Mouse (Mus musculus) layer of hippocampus, adult 6 months (tissue): Measurements from ENCODE around the gene Gm45234. TPM values are rescaled to one million over a fixed set of nuclear protein-coding genes. Genes with fewer than 3 reads are reported as not detected.

Experiments used
- long read RNA-seq, 2 experiments: library from polyadenylated mRNA; unstranded; transcript quantifications; one replicate each; pipeline ENCODE4 v2.0.0; 2019 to 2020
- microRNA-seq: library from miRNA; unstranded; fragments of <30 nt; microRNA quantifications from one replicate; pipeline ENCODE4 v1.2.0, GENCODE M21; 2020
- polyA plus RNA-seq: library from polyadenylated mRNA; unstranded; fragments of <200 nt; fragmentation: Nextera tagmentation; gene quantifications from 2 replicates; pipeline ENCODE4 v1.2.3, GENCODE M21; 2021

The Gm45234 gene
- polyA plus RNA-seq = 0.06 TPM in 1 of 2 replicates, not detected in the other
- long read RNA-seq, experiment 1 = 0 reads
- long read RNA-seq, experiment 2 = 0 reads

GRCm38 (mm10) chr6:124755831-124756595, at the start of gene Gm45234, which contains the start of gene Atn1:
Gene Gm45234, minus strand, starts transcription at chr6:124756021.
Gene Atn1, minus strand, starts transcription at chr6:124756524.

GRCm38 (mm10) chr6:124779222-124779983, 23.6 kb upstream of the Gm45234 start, which contains the start of gene Lrrc23:
Gene Lrrc23, minus strand, starts transcription at chr6:124779727.

GRCm38 (mm10) chr6:124769101-124769765, 13.4 kb upstream of the Gm45234 start, which contains the start of gene Eno2:
Gene Eno2, minus strand, starts transcription at chr6:124769673.

GRCm38 (mm10) chr6:124740888-124741761, 14.7 kb downstream of the Gm45234 start, which contains the start of gene Grcc10:
Gene Grcc10, minus strand, starts transcription at chr6:124741374.

GRCm38 (mm10) chr6:124738511-124739023, 17.3 kb downstream of the Gm45234 start, which contains the start of gene Ptpn6:
Gene Ptpn6, minus strand, starts transcription at chr6:124738714.

GRCm38 (mm10) chr6:124711824-124712782, 43.7 kb downstream of the Gm45234 start, which contains the start of the genes Emg1 and Phb2:
Gene Emg1, minus strand, starts transcription at chr6:124712178.
Gene Phb2, plus strand, starts transcription at chr6:124712336.

Small RNA genes within 50 kb of the gene (microRNA-seq; reads per million reads assigned to microRNA genes)
- gene Mir141 (14.8 reads per million, percentile 37 among the genes with 10 or more reads in this experiment), gene Mir200c (163 reads per million, percentile 63 among the genes with 10 or more reads in this experiment)

Other genes with a start within 250 kb of the Gm45234 start
- 1.6 and 1.9 TPM in 2 replicates for gene C1ra, start 243.6 kb downstream of the Gm45234 start, polyA plus RNA-seq
- gene C1s1, start 213.7 kb downstream of the Gm45234 start, polyA plus RNA-seq = 0.19 and 0.45 TPM in 2 replicates
- not detected in 2 replicates for gene C1rb, start 185.7 kb downstream of the Gm45234 start, polyA plus RNA-seq
- gene C1s2, start 119.9 kb downstream of the Gm45234 start, polyA plus RNA-seq = 0.05 TPM in 1 of 2 replicates, not detected in the other
- 20.8 and 21.3 TPM in 2 replicates for gene Lpcat3, start 93.0 kb downstream of the Gm45234 start, polyA plus RNA-seq
- gene Emg1, start 43.8 kb downstream of the Gm45234 start, polyA plus RNA-seq = 101 and 108 TPM in 2 replicates
- 140 and 157 TPM in 2 replicates for gene Phb2, start 43.7 kb downstream of the Gm45234 start, polyA plus RNA-seq
- 4.1 and 4.6 TPM in 2 replicates for gene Ptpn6, start 17.3 kb downstream of the Gm45234 start, polyA plus RNA-seq
- gene Grcc10, start 14.6 kb downstream of the Gm45234 start, polyA plus RNA-seq = 1,248 and 1,281 TPM in 2 replicates
- gene Atn1, start 503 bp upstream of the Gm45234 start, polyA plus RNA-seq = 14.3 and 15.6 TPM in 2 replicates
- 599 and 862 TPM in 2 replicates for gene Eno2, start 13.7 kb upstream of the Gm45234 start, polyA plus RNA-seq
- 4.3 and 6.1 TPM in 2 replicates for gene Lrrc23, start 23.7 kb upstream of the Gm45234 start, polyA plus RNA-seq
- 5.4 and 5.5 TPM in 2 replicates for gene Spsb2, start 52.6 kb upstream of the Gm45234 start, polyA plus RNA-seq
- gene Tpi1, start 58.3 kb upstream of the Gm45234 start, polyA plus RNA-seq = 1,210 and 1,292 TPM in 2 replicates
- 98.8 and 105 TPM in 2 replicates for gene Usp5, start 73.5 kb upstream of the Gm45234 start, polyA plus RNA-seq
- gene Cdca3, start 73.5 kb upstream of the Gm45234 start, polyA plus RNA-seq = 0.59 and 0.67 TPM in 2 replicates
- gene Gnb3, start 84.3 kb upstream of the Gm45234 start, polyA plus RNA-seq = 0.13 and 0.43 TPM in 2 replicates
- 1.0 and 1.2 TPM in 2 replicates for gene P3h3, start 101.7 kb upstream of the Gm45234 start, polyA plus RNA-seq
- 1.1 and 1.4 TPM in 2 replicates for gene Gpr162, start 108.0 kb upstream of the Gm45234 start, polyA plus RNA-seq
- 0.34 and 0.68 TPM in 2 replicates for gene Cd4, start 132.2 kb upstream of the Gm45234 start, polyA plus RNA-seq
- gene Lag3, start 155.7 kb upstream of the Gm45234 start, polyA plus RNA-seq = 7.0 and 11.9 TPM in 2 replicates
- gene Ptms, start 164.1 kb upstream of the Gm45234 start, polyA plus RNA-seq = 294 and 362 TPM in 2 replicates
- gene Mlf2, start 175.4 kb upstream of the Gm45234 start, polyA plus RNA-seq = 604 and 679 TPM in 2 replicates
- gene Cops7a, start 209.5 kb upstream of the Gm45234 start, polyA plus RNA-seq = 236 and 263 TPM in 2 replicates
- 40.7 and 47.6 TPM in 2 replicates for gene Pianp, start 240.7 kb upstream of the Gm45234 start, polyA plus RNA-seq